Mouse (Mus musculus) forebrain, embryonic 13.5 days (tissue): ENCODE results near the gene Spats2. TPM values are rescaled to one million over a fixed set of nuclear protein-coding genes. Genes with fewer than 3 reads are reported as not detected.

ENCODE experiments used
- ATAC-seq: fragments of 200-750 bp; cut with Nextera tagmentation; 2 replicates; pipeline ENCODE4 v1.8.0; 2017
- H3K27ac ChIP-seq: fragments of 300-500 bp; sonication (generic); 2 replicates; pipeline ENCODE4 v1.5.1; 2015; ENCODE audit warnings: inconsistent platforms, mild to moderate bottlenecking, moderate library complexity
- H3K27me3 ChIP-seq: fragments of 300-500 bp; sonication (generic); 2 replicates; pipeline ENCODE4 v1.6.1; 2015; ENCODE audit warnings: mild to moderate bottlenecking, inconsistent platforms
- H3K36me3 ChIP-seq: fragments of 300-500 bp; sonication (generic); 2 replicates; pipeline ENCODE4 v1.6.1; 2015; ENCODE audit warnings: mild to moderate bottlenecking, inconsistent platforms; ENCODE audit not compliant: poor library complexity, severe bottlenecking
- H3K4me1 ChIP-seq: fragments of 300-500 bp; sonication (generic); 2 replicates; pipeline ENCODE4 v1.6.1; 2015; ENCODE audit warnings: inconsistent platforms
- H3K4me2 ChIP-seq: fragments of 300-500 bp; sonication (generic); 2 replicates; pipeline ENCODE4 v1.6.1; 2015; ENCODE audit warnings: inconsistent platforms, mild to moderate bottlenecking, moderate library complexity
- H3K4me3 ChIP-seq: fragments of 300-500 bp; sonication (generic); 2 replicates; pipeline ENCODE4 v1.5.1; 2015; ENCODE audit warnings: mild to moderate bottlenecking, inconsistent platforms
- H3K9ac ChIP-seq: fragments of 300-500 bp; sonication (generic); 2 replicates; pipeline ENCODE4 v1.6.1; 2015; ENCODE audit warnings: mild to moderate bottlenecking, inconsistent platforms
- H3K9me3 ChIP-seq: fragments of 300-500 bp; sonication (generic); replicated peaks from 2 replicates; pipeline ENCODE4 v1.6.1; 2016; ENCODE audit warnings: inconsistent platforms
- WGBS: fragments of 180-500 bp; shearing (Covaris S2); methylation state at CpG from one replicate; pipeline ENCODE4 v1.1.7; 2015; 5-methylcytosine and 5-hydroxymethylcytosine counted together
- polyA plus RNA-seq: library from polyadenylated mRNA; unstranded; fragments of >200 nt; fragmentation: Nextera tagmentation; extraction: Ambion mirVana; gene quantifications from 2 replicates; pipeline ENCODE4 v1.2.1, GENCODE M21; 2015

Spats2 gene
- polyA plus RNA-seq, 1 experiment from 2014 or later: 46.2 TPM

GRCm38 (mm10) chr15:99099139-99099556 is 26.6 kb upstream of the Spats2 start:
- peaks cover 48% of the 10 kb centered on the region for H3K4me1 ChIP-seq
- H3K9me3 ChIP-seq: no peaks in the 10 kb centered on the region
- no peaks in the 10 kb centered on the region for H3K36me3 ChIP-seq
- 2% methylated on average over 15 of the region's 15 CpGs for WGBS
- H3K4me3 ChIP-seq: peak overlapping the region; percentile 41; the same call in 1 of the 2 replicates
- peak; percentile 56; the same call in 1 of the 2 replicates for ATAC-seq
- H3K9ac ChIP-seq: no peak overlapping the region
- H3K27ac ChIP-seq: no peak overlapping the region
- peaks cover 58% of the 10 kb centered on the region for H3K27me3 ChIP-seq
- H3K4me2 ChIP-seq: peak overlapping the region; percentile 70

- Histone ChIP-seq H3K9ac (no peak overlapping the region), H3K9me3 (no peaks in the 10 kb centered on the region), H3K27me3 (peaks cover 52% of the 10 kb centered on the region), H3K4me2 (no peak overlapping the region), H3K27ac (no peak overlapping the region), H3K4me1 (peaks cover 42% of the 10 kb centered on the region), H3K4me3 (no peak overlapping the region), H3K36me3 (no peaks in the 10 kb centered on the region)
- ATAC-seq: no peak
- WGBS: 52% methylated on average over 3 of the region's 3 CpGs
Observed at GRCm38 (mm10) chr15:99099984-99100383, 25.7 kb upstream of the Spats2 start.

- Histone ChIP-seq H3K27ac (no peak overlapping the region), H3K9me3 (no peaks in the 10 kb centered on the region), H3K9ac (no peak overlapping the region), H3K4me2 (no peak overlapping the region), H3K27me3 (peaks cover 2% of the 10 kb centered on the region; the same call in 1 of the 2 replicates), H3K4me3 (no peak overlapping the region), H3K36me3 (no peaks in the 10 kb centered on the region), H3K4me1 (no peaks in the 10 kb centered on the region)
- no peak for ATAC-seq
- WGBS: 80% methylated on average over 7 of the region's 7 CpGs
Observed at GRCm38 (mm10) chr15:99105238-99105637, 20.5 kb upstream of the Spats2 start.

GRCm38 (mm10) chr15:99107866-99108265 is 17.9 kb upstream of the Spats2 start:
- Histone ChIP-seq H3K9me3 (no peaks in the 10 kb centered on the region), H3K9ac (no peak overlapping the region), H3K36me3 (no peaks in the 10 kb centered on the region), H3K27me3 (no peaks in the 10 kb centered on the region), H3K4me1 (no peaks in the 10 kb centered on the region), H3K4me3 (no peak overlapping the region), H3K4me2 (no peak overlapping the region), H3K27ac (no peak overlapping the region)
- ATAC-seq: no peak
- WGBS: 87% methylated on average over 3 of the region's 3 CpGs

- 96% methylated on average over 3 of the region's 3 CpGs for WGBS
- Histone ChIP-seq H3K9me3 (no peaks in the 10 kb centered on the region), H3K9ac (no peak overlapping the region), H3K4me1 (no peaks in the 10 kb centered on the region), H3K4me2 (no peak overlapping the region), H3K27me3 (no peaks in the 10 kb centered on the region), H3K36me3 (no peaks in the 10 kb centered on the region), H3K27ac (no peak overlapping the region), H3K4me3 (no peak overlapping the region)
- no peak for ATAC-seq
Observed at GRCm38 (mm10) chr15:99111139-99111538, 14.6 kb upstream of the Spats2 start.

GRCm38 (mm10) chr15:99111809-99112208 is 13.9 kb upstream of the Spats2 start:
- Histone ChIP-seq H3K9ac (no peak overlapping the region), H3K27ac (no peak overlapping the region), H3K4me2 (no peak overlapping the region), H3K36me3 (no peaks in the 10 kb centered on the region), H3K9me3 (no peaks in the 10 kb centered on the region), H3K27me3 (no peaks in the 10 kb centered on the region), H3K4me3 (no peak overlapping the region), H3K4me1 (no peaks in the 10 kb centered on the region)
- 73% methylated on average over 4 of the region's 4 CpGs for WGBS
- ATAC-seq: no peak

GRCm38 (mm10) chr15:99112843-99113395 is 12.8 kb upstream of the Spats2 start:
- no peaks in the 10 kb centered on the region for H3K4me1 ChIP-seq
- ATAC-seq: no peak
- H3K4me2 ChIP-seq: no peak overlapping the region
- H3K36me3 ChIP-seq: no peaks in the 10 kb centered on the region
- WGBS: 75% methylated on average over 11 of the region's 11 CpGs
- no peaks in the 10 kb centered on the region for H3K27me3 ChIP-seq
- H3K4me3 ChIP-seq: no peak overlapping the region
- no peaks in the 10 kb centered on the region for H3K9me3 ChIP-seq
- H3K27ac ChIP-seq: no peak overlapping the region
- no peak overlapping the region for H3K9ac ChIP-seq

GRCm38 (mm10) chr15:99113396-99113975 is 12.2 kb upstream of the Spats2 start:
- Histone ChIP-seq H3K27ac (no peak overlapping the region), H3K36me3 (no peaks in the 10 kb centered on the region), H3K9me3 (no peaks in the 10 kb centered on the region), H3K27me3 (no peaks in the 10 kb centered on the region), H3K4me1 (no peaks in the 10 kb centered on the region), H3K9ac (no peak overlapping the region), H3K4me3 (no peak overlapping the region), H3K4me2 (no peak overlapping the region)
- WGBS: 6% methylated on average over 9 of the region's 9 CpGs
- ATAC-seq: no peak

- no peak overlapping the region for H3K27ac ChIP-seq
- H3K27me3 ChIP-seq: no peaks in the 10 kb centered on the region
- no peak overlapping the region for H3K9ac ChIP-seq
- H3K9me3 ChIP-seq: no peaks in the 10 kb centered on the region
- no peak overlapping the region for H3K4me3 ChIP-seq
- H3K4me2 ChIP-seq: no peak overlapping the region
- WGBS: 49% methylated on average over 14 of the region's 14 CpGs
- no peaks in the 10 kb centered on the region for H3K36me3 ChIP-seq
- H3K4me1 ChIP-seq: no peaks in the 10 kb centered on the region
- ATAC-seq: no peak
Observed at GRCm38 (mm10) chr15:99114312-99115064, 11.2 kb upstream of the Spats2 start.

- Histone ChIP-seq H3K9ac (no peak overlapping the region), H3K9me3 (no peaks in the 10 kb centered on the region), H3K36me3 (no peaks in the 10 kb centered on the region), H3K4me1 (no peaks in the 10 kb centered on the region), H3K4me3 (no peak overlapping the region), H3K4me2 (no peak overlapping the region), H3K27me3 (no peaks in the 10 kb centered on the region), H3K27ac (no peak overlapping the region)
- 85% methylated on average over 7 of the region's 7 CpGs for WGBS
- no peak for ATAC-seq
Observed at GRCm38 (mm10) chr15:99115065-99115423, 10.7 kb upstream of the Spats2 start.

- no peak for ATAC-seq
- 59% methylated on average over 11 of the region's 11 CpGs for WGBS
- Histone ChIP-seq H3K36me3 (no peaks in the 10 kb centered on the region), H3K4me2 (no peak overlapping the region), H3K4me1 (no peaks in the 10 kb centered on the region), H3K9ac (no peak overlapping the region), H3K9me3 (no peaks in the 10 kb centered on the region), H3K27ac (no peak overlapping the region), H3K27me3 (no peaks in the 10 kb centered on the region), H3K4me3 (no peak overlapping the region)
Observed at GRCm38 (mm10) chr15:99116539-99116938, 9.2 kb upstream of the Spats2 start.

- Histone ChIP-seq H3K27ac (no peak overlapping the region), H3K36me3 (no peaks in the 10 kb centered on the region), H3K4me3 (no peak overlapping the region), H3K4me1 (peaks cover 5% of the 10 kb centered on the region; the same call in 1 of the 2 replicates), H3K4me2 (no peak overlapping the region), H3K27me3 (no peaks in the 10 kb centered on the region), H3K9ac (no peak overlapping the region), H3K9me3 (no peaks in the 10 kb centered on the region)
- 17% methylated on average over 11 of the region's 11 CpGs for WGBS
- ATAC-seq: no peak
Observed at GRCm38 (mm10) chr15:99120814-99121213, 4.9 kb upstream of the Spats2 start.
